Mouse (Mus musculus) kidney, embryonic 14.5 days (tissue): ENCODE results near the gene Mycl. TPM values are rescaled to one million over a fixed set of nuclear protein-coding genes. Genes with fewer than 3 reads are reported as not detected.
A peak's percentile ranks its signal among the peaks of the same experiment; 100 is the strongest.

Experiments used
- ATAC-seq: fragments of 200-750 bp; cut with Nextera tagmentation; 2 replicates; pipeline ENCODE4 v1.8.0; 2017; ENCODE audit warnings: moderate number of reproducible peaks, mild to moderate bottlenecking, moderate TSS enrichment, moderate library complexity; ENCODE audit not compliant: low FRiP score, low TSS enrichment
- H3K27ac ChIP-seq: fragments of 300-500 bp; sonication (generic); 2 replicates; pipeline ENCODE4 v1.5.1; 2014; ENCODE audit warnings: low read depth, mild to moderate bottlenecking, low read length, moderate library complexity, mixed read lengths
- H3K27me3 ChIP-seq: fragments of 300-500 bp; sonication (generic); 2 replicates; pipeline ENCODE4 v1.6.1; 2014; ENCODE audit warnings: mild to moderate bottlenecking, low read length; ENCODE audit not compliant: control insufficient read depth, insufficient read depth
- H3K36me3 ChIP-seq: fragments of 300-500 bp; sonication (generic); 2 replicates; pipeline ENCODE4 v1.6.1; 2014; ENCODE audit warnings: low read length, mixed read lengths; ENCODE audit not compliant: control insufficient read depth, insufficient read depth
- H3K4me1 ChIP-seq: fragments of 300-500 bp; sonication (generic); 2 replicates; pipeline ENCODE4 v1.6.1; 2014; ENCODE audit warnings: low read length, mixed read lengths; ENCODE audit not compliant: control insufficient read depth, insufficient read depth
- H3K4me2 ChIP-seq: fragments of 300-500 bp; sonication (generic); replicated peaks from 2 replicates; pipeline ENCODE4 v1.6.1; 2014; ENCODE audit warnings: low read depth, mild to moderate bottlenecking, low read length
- H3K4me3 ChIP-seq: fragments of 300-500 bp; sonication (generic); 2 replicates; pipeline ENCODE4 v1.5.1; 2014; ENCODE audit warnings: mild to moderate bottlenecking, low read length
- H3K9ac ChIP-seq: fragments of 300-500 bp; sonication (generic); 2 replicates; pipeline ENCODE4 v1.6.1; 2014; ENCODE audit warnings: low read depth, mild to moderate bottlenecking, low read length, moderate library complexity
- H3K9me3 ChIP-seq: fragments of 300-500 bp; sonication (generic); 2 replicates; pipeline ENCODE4 v1.6.1; 2016; ENCODE audit warnings: low read length; ENCODE audit not compliant: control insufficient read depth
- WGBS: fragments of 180-500 bp; shearing (Covaris S2); extraction: QIAGEN DNeasy Blood & Tissue Kit; methylation state at CpG from one replicate; pipeline ENCODE4 v1.1.7; 2014; 5-methylcytosine and 5-hydroxymethylcytosine counted together
- polyA plus RNA-seq: library from polyadenylated mRNA; unstranded; fragments of >200 nt; fragmentation: Nextera tagmentation; extraction: Ambion mirVana; gene quantifications from 2 replicates; pipeline ENCODE4 v1.2.1, GENCODE M21; 2014

Mycl gene
- polyA plus RNA-seq, 1 experiment from 2014 or later: 13.8 TPM

- ATAC-seq: peak; percentile 51
- Histone ChIP-seq H3K9ac (peak overlapping the region; percentile 65), H3K4me3 (peak overlapping the region; percentile 45), H3K4me2 (peak overlapping the region; percentile 94), H3K9me3 (no peaks in the 10 kb centered on the region), H3K27ac (peak overlapping the region; percentile 56; the same call in 1 of the 2 replicates), H3K4me1 (peaks cover 16% of the 10 kb centered on the region), H3K36me3 (no peaks in the 10 kb centered on the region), H3K27me3 (no peaks in the 10 kb centered on the region; the same call in 1 of the 2 replicates)
- under 1% methylated on average over 43 of the region's 43 CpGs for WGBS
Measured at GRCm38 (mm10) chr4:122960321-122961099, 34.9 kb upstream of the Mycl start.

GRCm38 (mm10) chr4:122961100-122961567 is 34.3 kb upstream of the Mycl start, which contains the start of gene Mfsd2a:
Mfsd2a (minus strand) TSS chr4:122961188.
- ATAC-seq: peak; percentile 75
- under 1% methylated on average over 27 of the region's 27 CpGs for WGBS
- H3K4me2 ChIP-seq: peak within 1 kb of the TSS; percentile 94
- H3K9me3 ChIP-seq: no peaks in the 10 kb centered on the region
- peak within 1 kb of the TSS; percentile 65 for H3K9ac ChIP-seq
- peak within 1 kb of the TSS; percentile 45 for H3K4me3 ChIP-seq
- no peaks in the 10 kb centered on the region for H3K36me3 ChIP-seq
- peak within 1 kb of the TSS; percentile 56; the same call in 1 of the 2 replicates for H3K27ac ChIP-seq
- H3K4me1 ChIP-seq: peaks cover 11% of the 10 kb centered on the region
- H3K27me3 ChIP-seq: no peaks in the 10 kb centered on the region; the same call in 1 of the 2 replicates

GRCm38 (mm10) chr4:122961589-122961988 is 33.9 kb upstream of the Mycl start:
- H3K27ac ChIP-seq: no peak overlapping the region
- no peaks in the 10 kb centered on the region; the same call in 1 of the 2 replicates for H3K27me3 ChIP-seq
- H3K9me3 ChIP-seq: no peaks in the 10 kb centered on the region
- H3K4me3 ChIP-seq: peak overlapping the region; percentile 45
- H3K9ac ChIP-seq: no peak overlapping the region
- H3K4me2 ChIP-seq: peak overlapping the region; percentile 94
- no peak for ATAC-seq
- WGBS: 32% methylated on average over 6 of the region's 6 CpGs
- no peaks in the 10 kb centered on the region for H3K36me3 ChIP-seq
- peaks cover 11% of the 10 kb centered on the region for H3K4me1 ChIP-seq

- ATAC-seq: no peak
- peaks cover 11% of the 10 kb centered on the region for H3K4me1 ChIP-seq
- no peaks in the 10 kb centered on the region for H3K36me3 ChIP-seq
- H3K4me2 ChIP-seq: no peak overlapping the region
- no peaks in the 10 kb centered on the region; the same call in 1 of the 2 replicates for H3K27me3 ChIP-seq
- H3K4me3 ChIP-seq: no peak overlapping the region
- WGBS: 54% methylated on average over 8 of the region's 8 CpGs
- no peak overlapping the region for H3K9ac ChIP-seq
- H3K9me3 ChIP-seq: no peaks in the 10 kb centered on the region
- H3K27ac ChIP-seq: no peak overlapping the region
Measured at GRCm38 (mm10) chr4:122962751-122963150, 32.7 kb upstream of the Mycl start.

GRCm38 (mm10) chr4:122968106-122968505 is 27.3 kb upstream of the Mycl start:
- no peak overlapping the region for H3K27ac ChIP-seq
- ATAC-seq: no peak
- no peaks in the 10 kb centered on the region for H3K36me3 ChIP-seq
- WGBS: 84% methylated on average over 4 of the region's 4 CpGs
- no peaks in the 10 kb centered on the region for H3K4me1 ChIP-seq
- H3K4me3 ChIP-seq: no peak overlapping the region
- no peak overlapping the region for H3K9ac ChIP-seq
- H3K9me3 ChIP-seq: no peaks in the 10 kb centered on the region
- H3K4me2 ChIP-seq: no peak overlapping the region
- no peaks in the 10 kb centered on the region; the same call in 1 of the 2 replicates for H3K27me3 ChIP-seq

- no peaks in the 10 kb centered on the region; the same call in 1 of the 2 replicates for H3K27me3 ChIP-seq
- H3K9me3 ChIP-seq: no peaks in the 10 kb centered on the region
- no peak overlapping the region for H3K9ac ChIP-seq
- H3K36me3 ChIP-seq: no peaks in the 10 kb centered on the region
- H3K4me1 ChIP-seq: peaks cover 4% of the 10 kb centered on the region; the same call in 1 of the 2 replicates
- no peak overlapping the region for H3K4me3 ChIP-seq
- no peak overlapping the region for H3K4me2 ChIP-seq
- no peak for ATAC-seq
- no peak overlapping the region for H3K27ac ChIP-seq
- 77% methylated on average over 4 of the region's 4 CpGs for WGBS
Measured at GRCm38 (mm10) chr4:122971191-122971590, 24.3 kb upstream of the Mycl start.

GRCm38 (mm10) chr4:122971646-122972045 is 23.8 kb upstream of the Mycl start:
- Histone ChIP-seq H3K9me3 (no peaks in the 10 kb centered on the region), H3K4me3 (no peak overlapping the region), H3K27me3 (no peaks in the 10 kb centered on the region; the same call in 1 of the 2 replicates), H3K36me3 (no peaks in the 10 kb centered on the region), H3K4me1 (peaks cover 4% of the 10 kb centered on the region; the same call in 1 of the 2 replicates), H3K27ac (no peak overlapping the region), H3K4me2 (no peak overlapping the region), H3K9ac (no peak overlapping the region)
- ATAC-seq: no peak
- 76% methylated on average over 4 of the region's 4 CpGs for WGBS

GRCm38 (mm10) chr4:122972056-122972455 is 23.4 kb upstream of the Mycl start:
- 69% methylated on average over 8 of the region's 8 CpGs for WGBS
- no peak for ATAC-seq

More at GRCm38 (mm10) chr4:122972056-122972455, 23.4 kb upstream of the Mycl start:
- H3K9me3 ChIP-seq: no peaks in the 10 kb centered on the region
- no peak overlapping the region for H3K4me3 ChIP-seq
- H3K9ac ChIP-seq: no peak overlapping the region
- no peaks in the 10 kb centered on the region; the same call in 1 of the 2 replicates for H3K27me3 ChIP-seq
- peaks cover 4% of the 10 kb centered on the region; the same call in 1 of the 2 replicates for H3K4me1 ChIP-seq
- H3K36me3 ChIP-seq: no peaks in the 10 kb centered on the region
- H3K27ac ChIP-seq: no peak overlapping the region
- no peak overlapping the region for H3K4me2 ChIP-seq
